Mouse (Mus musculus) spleen, adult 2 months (tissue): ENCODE results near the gene Prkg1. TPM values are rescaled to one million over a fixed set of nuclear protein-coding genes. Genes with fewer than 3 reads are reported as not detected.

Source experiments
- DNase-seq, 2 experiments: peaks; one replicate each; pipeline versions ENCODE4 v3.0.0 to v3.0.0-alpha.2; 2012 to 2021; ENCODE audit warnings: low spot score in 2 of 2, low read depth in 1 of 2
- H3K27ac ChIP-seq: fragments of 200-500 bp; 2 replicates; pipeline ENCODE4 v1.5.1; 2012; ENCODE audit warnings: low read length, inconsistent platforms; ENCODE audit not compliant: insufficient read depth
- H3K27me3 ChIP-seq: fragments of 200-500 bp; 2 replicates; pipeline ENCODE4 v1.6.1; 2012; ENCODE audit warnings: mild to moderate bottlenecking, moderate library complexity, low read length, inconsistent platforms; ENCODE audit not compliant: control insufficient read depth, insufficient read depth
- H3K36me3 ChIP-seq: fragments of 200-500 bp; 2 replicates; pipeline ENCODE4 v1.6.1; 2012; ENCODE audit warnings: mild to moderate bottlenecking, low read length, inconsistent platforms; ENCODE audit not compliant: control insufficient read depth, insufficient read depth
- H3K4me1 ChIP-seq: fragments of 200-500 bp; 2 replicates; pipeline ENCODE4 v1.6.1; 2011; ENCODE audit warnings: inconsistent platforms; ENCODE audit not compliant: control insufficient read depth, insufficient read depth, insufficient read length
- H3K4me3 ChIP-seq: fragments of 200-500 bp; 2 replicates; pipeline ENCODE4 v1.5.1; 2011; ENCODE audit warnings: mild to moderate bottlenecking, inconsistent platforms; ENCODE audit not compliant: insufficient read depth, insufficient read length; ENCODE audit errors: extremely low read depth
- CTCF ChIP-seq: fragments of 200-500 bp; IDR thresholded peaks from 2 replicates; pipeline ENCODE4 v1.5.1; 2011; ENCODE audit warnings: mild to moderate bottlenecking, inconsistent platforms; ENCODE audit not compliant: insufficient read depth, insufficient read length, insufficient replicate concordance; ENCODE audit errors: extremely low read depth
- POLR2A ChIP-seq: fragments of 200-500 bp; IDR thresholded peaks from 2 replicates; pipeline ENCODE4 v1.6.1; 2011; ENCODE audit warnings: low read depth, low read length, inconsistent platforms
- WGBS: fragments of 180-500 bp; shearing (Covaris S2); methylation state at CpG from one replicate; pipeline ENCODE4 v1.1.7; 2018; 5-methylcytosine and 5-hydroxymethylcytosine counted together
- polyA plus RNA-seq: library from polyadenylated mRNA; depleted of rRNA; stranded (reverse); fragments of >200 nt; gene quantifications from 2 replicates; pipeline ENCODE4 v1.2.3, GENCODE M21; 2012

The Prkg1 gene
- polyA plus RNA-seq, 1 experiment: 0.33 TPM

DNA sequence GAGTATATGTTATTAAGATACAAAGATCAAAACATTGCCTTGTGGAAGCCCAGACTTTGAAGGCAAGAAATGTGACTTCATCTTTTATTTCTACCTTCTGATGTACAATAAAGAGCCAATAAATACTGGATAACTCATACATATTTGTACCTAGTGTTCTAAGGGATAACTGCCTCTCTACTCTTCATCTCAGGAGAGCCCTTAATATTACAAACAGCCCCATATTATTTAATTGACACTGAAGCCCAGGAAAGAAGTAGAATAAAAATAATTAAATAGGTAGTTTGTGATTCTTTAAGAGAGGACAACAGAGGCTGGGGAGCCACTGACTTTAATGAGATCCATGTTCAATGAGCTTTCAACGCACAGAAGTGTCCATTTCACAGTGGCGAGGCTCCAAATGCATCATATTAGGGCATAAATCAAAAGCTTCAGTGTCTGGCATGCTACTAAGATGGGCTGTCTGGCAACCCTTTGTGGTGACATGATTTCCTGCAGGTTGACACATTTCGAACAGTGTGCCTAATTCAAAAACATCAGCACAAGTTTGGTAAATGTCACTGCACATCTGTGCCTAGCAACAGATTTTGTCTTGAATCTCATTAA, 753.2 kb downstream of the Prkg1 start:
- no peaks in the 10 kb centered on the region for H3K4me1 ChIP-seq
- H3K36me3 ChIP-seq: no peaks in the 10 kb centered on the region
- no peaks in the 10 kb centered on the region for H3K27me3 ChIP-seq
- H3K4me3 ChIP-seq: no peak overlapping the region
- TF ChIP-seq CTCF (no peak), POLR2A (no peak)
- DNase-seq: no peak
- H3K27ac ChIP-seq: no peak overlapping the region
- 73% methylated on average over 3 of the region's 3 CpGs for WGBS

DNA sequence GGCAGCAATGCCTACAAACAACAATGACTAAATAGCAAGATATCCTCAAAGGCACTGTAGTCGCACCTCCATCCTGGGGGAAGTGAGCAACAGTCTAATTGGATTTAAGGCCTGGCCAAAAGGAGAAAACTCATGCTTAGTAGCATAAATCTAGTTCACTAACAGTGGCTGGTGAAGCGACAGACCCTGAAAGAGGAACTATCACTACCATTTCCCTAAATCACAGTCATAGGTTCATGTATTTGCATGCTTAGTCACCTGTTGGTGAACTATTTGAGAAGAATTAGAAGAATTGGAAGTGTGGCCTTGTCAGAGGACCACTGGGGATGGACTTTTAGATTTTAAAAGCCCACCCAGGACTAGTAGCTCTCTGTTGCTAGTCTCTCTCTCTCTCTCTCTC, 766.3 kb downstream of the Prkg1 start:
- WGBS: 56% methylated on average over 2 of the region's 2 CpGs
- no peak for DNase-seq
- H3K27me3 ChIP-seq: no peaks in the 10 kb centered on the region
- TF ChIP-seq POLR2A (no peak), CTCF (no peak)
- H3K36me3 ChIP-seq: no peaks in the 10 kb centered on the region
- H3K4me1 ChIP-seq: no peaks in the 10 kb centered on the region
- H3K4me3 ChIP-seq: no peak overlapping the region
- H3K27ac ChIP-seq: no peak overlapping the region

DNA sequence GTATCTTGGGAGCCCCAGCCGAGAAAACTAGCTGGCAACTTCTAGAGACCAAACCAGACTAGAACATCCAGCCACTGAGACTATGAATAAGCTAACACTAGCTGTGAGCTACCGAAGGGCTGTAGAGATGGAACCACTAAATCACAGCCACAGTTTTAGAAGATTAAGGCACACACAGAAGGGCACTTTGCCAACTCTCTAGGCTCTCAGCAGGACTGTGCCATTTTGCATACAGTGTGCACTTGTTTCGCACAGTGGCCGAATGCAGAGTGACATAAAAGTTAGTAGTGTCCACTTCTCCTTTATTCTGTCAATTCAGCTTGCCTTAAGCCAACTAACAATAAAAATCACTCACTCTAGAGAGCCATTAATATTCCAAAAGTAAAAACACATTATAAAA, 774.4 kb downstream of the Prkg1 start:
- H3K4me1 ChIP-seq: no peaks in the 10 kb centered on the region
- no peaks in the 10 kb centered on the region for H3K36me3 ChIP-seq
- DNase-seq: no peak
- no peak overlapping the region for H3K27ac ChIP-seq
- TF ChIP-seq CTCF: no peak
- TF ChIP-seq POLR2A: no peak
- WGBS: 93% methylated on average over 4 of the region's 4 CpGs
- H3K27me3 ChIP-seq: no peaks in the 10 kb centered on the region
- no peak overlapping the region for H3K4me3 ChIP-seq

DNA sequence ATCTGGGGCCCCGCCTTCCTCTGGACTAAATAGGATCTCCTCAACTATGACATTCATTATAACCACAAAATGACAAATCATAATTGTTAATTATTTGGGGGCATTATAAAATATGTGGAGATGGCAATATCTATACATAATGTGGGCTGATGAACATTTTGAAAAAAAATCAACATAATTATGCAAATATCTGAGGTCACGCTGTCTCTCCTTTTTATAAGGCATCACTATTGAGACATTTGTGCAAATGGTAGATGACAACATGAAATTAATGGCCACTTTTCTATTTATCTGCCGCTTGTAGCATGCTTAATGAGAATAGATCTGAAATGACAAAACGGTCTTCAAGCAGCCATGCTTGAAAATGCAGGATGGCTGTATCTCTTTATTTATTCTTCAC, 782.4 kb downstream of the Prkg1 start:
- Histone ChIP-seq H3K36me3 (no peaks in the 10 kb centered on the region), H3K4me1 (no peaks in the 10 kb centered on the region), H3K4me3 (no peak overlapping the region), H3K27ac (no peak overlapping the region), H3K27me3 (no peaks in the 10 kb centered on the region)
- DNase-seq: no peak
- 92% methylated on average over 4 of the region's 4 CpGs for WGBS
- TF ChIP-seq CTCF (no peak), POLR2A (no peak)

DNA sequence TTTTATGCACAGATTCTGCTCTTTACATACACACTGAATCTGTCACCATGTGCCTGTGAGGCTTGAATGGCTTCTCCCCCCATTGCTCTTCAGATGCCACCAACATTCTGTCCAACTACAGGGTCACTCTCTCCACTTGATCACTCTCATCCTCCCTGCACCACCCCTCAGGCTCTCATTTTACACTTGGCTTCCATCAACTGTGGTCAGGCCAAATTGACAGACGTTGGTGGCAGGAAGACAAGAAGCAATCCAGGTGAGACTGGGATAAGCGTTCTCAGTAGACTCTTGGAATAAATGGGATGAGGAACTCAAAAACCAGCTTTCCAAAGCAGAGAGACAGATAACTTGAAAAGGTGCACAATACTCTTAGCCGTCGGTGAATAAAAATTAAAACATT, 786.7 kb downstream of the Prkg1 start:
- WGBS: 90% methylated on average over 4 of the region's 4 CpGs
- Histone ChIP-seq H3K4me1 (no peaks in the 10 kb centered on the region), H3K27me3 (no peaks in the 10 kb centered on the region), H3K36me3 (no peaks in the 10 kb centered on the region), H3K27ac (no peak overlapping the region), H3K4me3 (no peak overlapping the region)
- TF ChIP-seq CTCF (no peak), POLR2A (no peak)
- no peak for DNase-seq

DNA sequence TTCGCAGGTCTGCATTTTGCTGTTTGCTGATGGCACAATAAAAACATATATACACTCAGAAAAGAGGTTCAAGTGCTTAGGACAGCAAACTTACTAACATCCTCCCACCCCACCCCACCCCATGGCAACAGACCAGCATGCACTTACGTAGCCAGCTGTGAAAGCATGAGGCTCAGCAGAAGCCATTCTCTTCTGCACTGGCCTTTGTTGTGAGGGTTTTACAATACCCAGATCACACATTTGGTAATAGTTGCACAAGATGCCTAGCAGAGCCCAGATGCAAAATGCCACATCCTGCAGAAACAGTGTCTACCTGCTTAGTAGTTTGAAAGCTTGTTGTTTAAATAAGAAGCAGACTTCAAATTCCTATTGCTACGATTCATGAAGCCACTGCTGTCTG, 814.2 kb downstream of the Prkg1 start:
- WGBS: 78% methylated on average over 3 of the region's 3 CpGs
- no peak overlapping the region for H3K27ac ChIP-seq
- no peaks in the 10 kb centered on the region for H3K27me3 ChIP-seq
- TF ChIP-seq POLR2A (no peak), CTCF (no peak)
- H3K4me1 ChIP-seq: no peaks in the 10 kb centered on the region
- no peak overlapping the region for H3K4me3 ChIP-seq
- no peak for DNase-seq
- no peaks in the 10 kb centered on the region for H3K36me3 ChIP-seq

DNA sequence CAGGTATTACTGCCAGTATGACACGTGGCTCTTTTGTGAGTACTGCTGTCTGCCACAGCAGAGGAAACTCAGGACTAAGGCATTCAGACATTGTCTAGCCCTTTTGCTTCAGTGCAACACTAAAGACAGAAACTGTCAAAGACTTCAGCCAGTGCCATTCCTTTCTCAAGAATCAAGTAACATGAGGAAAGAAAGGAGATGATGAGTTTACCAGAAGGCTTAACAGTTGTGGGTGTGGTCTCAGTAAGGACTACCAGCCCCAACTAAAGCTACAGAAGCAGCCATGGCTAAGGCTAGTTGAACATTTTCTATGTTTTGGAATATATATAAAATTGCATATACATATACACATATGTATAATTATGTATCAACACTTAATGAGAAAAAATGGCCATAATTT, 816.6 kb downstream of the Prkg1 start:
- no peak for DNase-seq
- Histone ChIP-seq H3K36me3 (no peaks in the 10 kb centered on the region), H3K27me3 (no peaks in the 10 kb centered on the region), H3K4me1 (no peaks in the 10 kb centered on the region), H3K4me3 (no peak overlapping the region), H3K27ac (no peak overlapping the region)
- TF ChIP-seq CTCF: no peak
- TF ChIP-seq POLR2A: no peak
- WGBS: 63% methylated on average over 1 of the region's 1 CpGs
